Mouse (Mus musculus): ENCODE measurements around the gene Acsf2. TPM values are rescaled to one million over a fixed set of nuclear protein-coding genes. Genes with fewer than 3 reads are reported as not detected.

Acsf2 gene
- polyA plus RNA-seq, 1 experiment from 2014 or later: 10.2 TPM

GRCm38 (mm10) chr11:94615494-94615893, 13.8 kb upstream of the Acsf2 start:
- H3K27me3 ChIP-seq (ENCODE audit: insufficient read depth, low read length): no peaks in the 10 kb centered on the region
- H3K4me1 ChIP-seq (ENCODE audit: insufficient read depth): no peaks in the 10 kb centered on the region
- 27% methylated on average over 4 of the region's 4 CpGs for WGBS
- no peak overlapping the region for H3K9ac ChIP-seq
- H3K4me2 ChIP-seq: no peak overlapping the region
- H3K27ac ChIP-seq (ENCODE audit: low read depth): no peak overlapping the region
- DNase-seq (no peak), ATAC-seq (ENCODE audit: insufficient read depth) (no peak)
- H3K36me3 ChIP-seq (ENCODE audit: insufficient read depth): no peaks in the 10 kb centered on the region
- TF ChIP-seq CTCF (IDR thresholded peaks at IDR 0.05; ENCODE audit: low read depth): no peak
- H3K9me3 ChIP-seq (ENCODE audit: low read depth, low read length): no peaks in the 10 kb centered on the region
- no peak overlapping the region for H3K4me3 ChIP-seq (ENCODE audit: low read depth, low read length)

GRCm38 (mm10) chr11:94614603-94615002, 12.9 kb upstream of the Acsf2 start:
- Histone ChIP-seq H3K4me1 (ENCODE audit: insufficient read depth) (no peaks in the 10 kb centered on the region), H3K36me3 (ENCODE audit: insufficient read depth) (no peaks in the 10 kb centered on the region), H3K27ac (ENCODE audit: low read depth) (no peak overlapping the region), H3K4me2 (no peak overlapping the region), H3K9me3 (ENCODE audit: low read depth, low read length) (no peaks in the 10 kb centered on the region), H3K4me3 (ENCODE audit: low read depth, low read length) (no peak overlapping the region), H3K27me3 (ENCODE audit: insufficient read depth, low read length) (no peaks in the 10 kb centered on the region), H3K9ac (no peak overlapping the region)
- ATAC-seq (ENCODE audit: insufficient read depth) (no peak), DNase-seq (no peak)
- no peak for TF ChIP-seq CTCF (IDR thresholded peaks at IDR 0.05; ENCODE audit: low read depth)
- WGBS: 67% methylated on average over 4 of the region's 4 CpGs

- WGBS: 64% methylated on average over 4 of the region's 4 CpGs
- no peaks in the 10 kb centered on the region for H3K36me3 ChIP-seq (ENCODE audit: insufficient read depth)
- no peak for TF ChIP-seq CTCF (IDR thresholded peaks at IDR 0.05; ENCODE audit: low read depth)
- H3K4me2 ChIP-seq: no peak overlapping the region
- H3K4me3 ChIP-seq (ENCODE audit: low read depth, low read length): no peak overlapping the region
- H3K4me1 ChIP-seq (ENCODE audit: insufficient read depth): no peaks in the 10 kb centered on the region
- H3K27me3 ChIP-seq (ENCODE audit: insufficient read depth, low read length): no peaks in the 10 kb centered on the region
- ATAC-seq (ENCODE audit: insufficient read depth) (no peak), DNase-seq (no peak)
- H3K9ac ChIP-seq: no peak overlapping the region
- no peaks in the 10 kb centered on the region for H3K9me3 ChIP-seq (ENCODE audit: low read depth, low read length)
- H3K27ac ChIP-seq (ENCODE audit: low read depth): no peak overlapping the region
Observed at GRCm38 (mm10) chr11:94610744-94611740, 9.4 kb upstream of the Acsf2 start.

DNA sequence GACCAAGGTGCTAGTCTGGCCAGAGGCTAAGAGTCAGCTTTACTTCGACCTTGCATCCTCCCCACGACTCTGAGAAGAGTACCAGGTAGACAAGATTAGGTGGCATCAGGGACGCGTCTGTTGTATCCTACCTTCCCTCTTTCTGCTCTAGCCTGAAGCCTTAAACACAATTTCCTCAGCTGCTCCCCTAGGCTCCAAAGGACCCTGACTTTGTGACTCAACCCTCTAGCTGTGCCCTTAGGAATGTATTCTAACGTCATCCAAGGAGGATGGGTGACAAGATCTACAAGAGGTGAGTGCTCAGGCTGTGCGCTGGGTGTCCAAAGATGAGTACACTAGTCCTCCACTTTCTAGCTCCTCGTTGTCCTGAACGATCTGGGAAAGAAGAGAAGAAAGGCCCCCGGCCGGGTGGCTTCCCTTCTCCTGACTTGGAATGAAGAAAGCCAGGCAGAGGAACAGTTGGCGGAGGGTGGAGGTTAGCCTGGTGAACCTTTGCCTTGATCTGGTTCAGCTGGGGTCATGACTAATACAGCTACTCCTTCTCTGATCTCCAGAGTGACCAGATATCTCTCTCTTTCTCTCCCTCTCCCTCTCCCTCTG, 785 bp upstream of the Acsf2 start:
- Histone ChIP-seq H3K9ac (peak overlapping the region; percentile 65), H3K36me3 (ENCODE audit: insufficient read depth) (no peaks in the 10 kb centered on the region), H3K4me3 (ENCODE audit: low read depth, low read length) (peak overlapping the region; percentile 58), H3K9me3 (ENCODE audit: low read depth, low read length) (no peaks in the 10 kb centered on the region), H3K27ac (ENCODE audit: low read depth) (peak overlapping the region; percentile 72), H3K4me2 (peak overlapping the region; percentile 80), H3K4me1 (ENCODE audit: insufficient read depth) (peaks cover 4% of the 10 kb centered on the region; the same call in 1 of the 2 replicates), H3K27me3 (ENCODE audit: insufficient read depth, low read length) (no peaks in the 10 kb centered on the region)
- DNase-seq (no peak), ATAC-seq (ENCODE audit: insufficient read depth) (no peak)
- no peak for TF ChIP-seq CTCF (IDR thresholded peaks at IDR 0.05; ENCODE audit: low read depth)
- 62% methylated on average over 11 of the region's 11 CpGs for WGBS

- peaks cover 4% of the 10 kb centered on the region; the same call in 1 of the 2 replicates for H3K4me1 ChIP-seq (ENCODE audit: insufficient read depth)
- no peaks in the 10 kb centered on the region for H3K27me3 ChIP-seq (ENCODE audit: insufficient read depth, low read length)
- DNase-seq (no peak), ATAC-seq (ENCODE audit: insufficient read depth) (no peak)
- H3K4me2 ChIP-seq: peak overlapping the region; percentile 80
- H3K36me3 ChIP-seq (ENCODE audit: insufficient read depth): no peaks in the 10 kb centered on the region
- WGBS: 90% methylated on average over 7 of the region's 7 CpGs
- no peak for TF ChIP-seq CTCF (IDR thresholded peaks at IDR 0.05; ENCODE audit: low read depth)
- H3K9ac ChIP-seq: no peak overlapping the region
- H3K4me3 ChIP-seq (ENCODE audit: low read depth, low read length): peak overlapping the region; percentile 58; the same call in 1 of the 2 replicates
- H3K9me3 ChIP-seq (ENCODE audit: low read depth, low read length): no peaks in the 10 kb centered on the region
- H3K27ac ChIP-seq (ENCODE audit: low read depth): no peak overlapping the region
Observed at GRCm38 (mm10) chr11:94600447-94600846, 1.2 kb downstream of the Acsf2 start.

- Histone ChIP-seq H3K27ac (ENCODE audit: low read depth) (no peak overlapping the region), H3K9ac (no peak overlapping the region), H3K4me1 (ENCODE audit: insufficient read depth) (peaks cover 4% of the 10 kb centered on the region; the same call in 1 of the 2 replicates), H3K4me3 (ENCODE audit: low read depth, low read length) (no peak overlapping the region), H3K27me3 (ENCODE audit: insufficient read depth, low read length) (no peaks in the 10 kb centered on the region), H3K36me3 (ENCODE audit: insufficient read depth) (no peaks in the 10 kb centered on the region), H3K9me3 (ENCODE audit: low read depth, low read length) (no peaks in the 10 kb centered on the region), H3K4me2 (no peak overlapping the region)
- DNase-seq (no peak), ATAC-seq (ENCODE audit: insufficient read depth) (no peak)
- TF ChIP-seq CTCF (IDR thresholded peaks at IDR 0.05; ENCODE audit: low read depth): no peak
- 64% methylated on average over 6 of the region's 6 CpGs for WGBS
Observed at GRCm38 (mm10) chr11:94598437-94599120, 3.1 kb downstream of the Acsf2 start.
